Mouse (Mus musculus) kidney, adult 2 months (tissue): ENCODE results near the gene Nhlh2.

ENCODE experiments used
- CTCF ChIP-seq: fragments of 200-500 bp; conservative IDR thresholded peaks from 2 replicates; pipeline ENCODE4 v1.5.1; 2011; ENCODE audit warnings: low read depth, mild to moderate bottlenecking, control low read depth, low read length, moderate library complexity, mixed read lengths; ENCODE audit not compliant: insufficient read depth, insufficient read length
- POLR2A ChIP-seq: fragments of 200-500 bp; IDR thresholded peaks from one replicate; pipeline ENCODE4 v1.6.1; 2011; ENCODE audit warnings: low read depth, low read length, control low read depth

- TF ChIP-seq CTCF (peak; percentile 70), POLR2A (no peak)
These were observed 52.2 kb downstream of the Nhlh2 start for GRCm38 (mm10) chr3:102061923-102062670.
